Mouse (Mus musculus) embryonic facial prominence, embryonic 14.5 days (tissue): Measurements from ENCODE around the gene Ncbp3. TPM values are rescaled to one million over a fixed set of nuclear protein-coding genes. Genes with fewer than 3 reads are reported as not detected.
A peak's percentile ranks its signal among the peaks of the same experiment; 100 is the strongest.

ENCODE experiments used
- ATAC-seq: fragments of 200-750 bp; cut with Nextera tagmentation; 2 replicates; pipeline ENCODE4 v1.8.0; 2017; ENCODE audit warnings: low read depth, moderate number of reproducible peaks, moderate TSS enrichment
- DNase-seq: peaks from one replicate; pipeline ENCODE4 v3.0.0-alpha.2; 2015; ENCODE audit warnings: low spot score
- H3K27ac ChIP-seq: fragments of 300-500 bp; sonication (generic); replicated peaks from 2 replicates; pipeline ENCODE4 v1.5.1; 2014; ENCODE audit warnings: low read depth, mild to moderate bottlenecking, low read length, moderate library complexity
- H3K27me3 ChIP-seq: fragments of 300-500 bp; sonication (generic); replicated peaks from 2 replicates; pipeline ENCODE4 v1.6.1; 2014; ENCODE audit warnings: low read length; ENCODE audit not compliant: control insufficient read depth, insufficient read depth
- H3K36me3 ChIP-seq: fragments of 300-500 bp; sonication (generic); 2 replicates; pipeline ENCODE4 v1.6.1; 2014; ENCODE audit warnings: low read length, mixed read lengths; ENCODE audit not compliant: control insufficient read depth, insufficient read depth
- H3K4me1 ChIP-seq: fragments of 300-500 bp; sonication (generic); 2 replicates; pipeline ENCODE4 v1.6.1; 2014; ENCODE audit warnings: antibody characterized with exemption, low read length; ENCODE audit not compliant: control insufficient read depth, insufficient read depth
- H3K4me2 ChIP-seq: fragments of 300-500 bp; sonication (generic); 2 replicates; pipeline ENCODE4 v1.6.1; 2014; ENCODE audit warnings: low read depth, mild to moderate bottlenecking, low read length, moderate library complexity, mixed read lengths
- H3K4me3 ChIP-seq: fragments of 300-500 bp; sonication (generic); 2 replicates; pipeline ENCODE4 v1.5.1; 2014; ENCODE audit warnings: low read depth, mild to moderate bottlenecking, low read length
- H3K9ac ChIP-seq: fragments of 300-500 bp; sonication (generic); 2 replicates; pipeline ENCODE4 v1.6.1; 2014; ENCODE audit warnings: low read depth, mild to moderate bottlenecking, low read length, moderate library complexity, mixed read lengths
- H3K9me3 ChIP-seq: fragments of 300-500 bp; sonication (generic); 2 replicates; pipeline ENCODE4 v1.6.1; 2016; ENCODE audit warnings: low read length; ENCODE audit not compliant: control insufficient read depth
- WGBS: fragments of 180-500 bp; shearing (Covaris S2); extraction: QIAGEN DNeasy Blood & Tissue Kit; methylation state at CpG from one replicate; pipeline ENCODE4 v1.1.7; 2014; 5-methylcytosine and 5-hydroxymethylcytosine counted together
- polyA plus RNA-seq: library from polyadenylated mRNA; unstranded; fragments of >200 nt; fragmentation: Nextera tagmentation; extraction: Ambion mirVana; gene quantifications from 2 replicates; pipeline ENCODE4 v1.2.1, GENCODE M21; 2014

Ncbp3 gene
- polyA plus RNA-seq, 1 experiment from 2014 or later = 9.5 TPM

DNA sequence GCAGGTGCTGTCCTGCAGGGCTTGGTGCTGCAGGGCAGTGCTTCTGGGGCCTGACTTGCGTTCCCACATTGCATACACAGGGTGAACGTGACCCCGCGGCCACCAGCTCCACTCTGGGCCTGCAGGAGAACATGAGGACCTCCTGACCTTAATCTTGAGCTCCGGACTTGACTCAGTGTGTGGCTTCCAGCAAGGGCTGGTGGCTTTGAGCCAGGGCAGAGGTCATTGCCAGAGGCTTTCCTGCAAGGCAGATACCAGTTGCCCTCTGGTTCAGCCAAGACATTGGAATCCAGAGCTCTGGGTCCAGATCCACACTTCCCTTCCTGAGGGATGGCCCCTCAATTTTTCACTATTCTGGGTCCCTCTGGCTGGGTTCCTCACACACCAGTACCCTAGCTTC, 33.6 kb upstream of the Ncbp3 start:
- no peak overlapping the region for H3K4me3 ChIP-seq
- H3K4me2 ChIP-seq = no peak overlapping the region
- H3K27me3 ChIP-seq = no peaks in the 10 kb centered on the region; the same call in 1 of the 2 replicates
- no peak overlapping the region for H3K27ac ChIP-seq
- WGBS = 81% methylated on average over 5 of the region's 5 CpGs
- DNase-seq = no peak
- H3K9me3 ChIP-seq = no peaks in the 10 kb centered on the region
- H3K36me3 ChIP-seq = no peaks in the 10 kb centered on the region
- no peak for ATAC-seq
- H3K4me1 ChIP-seq = no peaks in the 10 kb centered on the region
- no peak overlapping the region for H3K9ac ChIP-seq

DNA sequence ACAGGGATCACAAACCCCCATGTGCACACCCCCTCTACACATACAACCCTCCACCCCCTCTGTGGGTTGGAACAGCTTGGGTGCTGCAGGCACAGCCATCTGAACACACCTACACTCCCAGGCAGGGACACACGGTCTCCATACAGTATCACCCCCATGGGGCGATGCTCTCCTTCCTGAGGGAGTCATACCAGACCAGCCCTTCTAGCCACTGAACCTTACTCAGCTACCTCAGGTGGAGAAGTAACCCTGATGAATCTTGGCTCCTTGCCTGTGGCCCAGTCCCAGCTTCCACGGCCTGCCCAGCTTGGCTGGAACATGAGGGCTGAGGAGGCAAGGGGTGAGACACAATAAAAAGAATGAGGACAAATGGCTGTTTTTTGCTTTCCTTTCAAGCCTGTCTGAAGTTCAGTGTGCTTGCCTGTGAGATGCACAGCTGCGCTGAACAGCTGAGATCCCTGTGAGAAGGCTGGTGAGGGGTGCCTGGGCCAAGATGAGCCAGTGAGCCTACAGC, 32.7 kb upstream of the Ncbp3 start:
- no peak overlapping the region for H3K27ac ChIP-seq
- H3K36me3 ChIP-seq = no peaks in the 10 kb centered on the region
- no peak overlapping the region for H3K4me2 ChIP-seq
- H3K27me3 ChIP-seq = peaks cover 7% of the 10 kb centered on the region
- DNase-seq (peak; percentile 37), ATAC-seq (no peak)
- H3K9ac ChIP-seq = no peak overlapping the region
- H3K4me1 ChIP-seq = no peaks in the 10 kb centered on the region
- no peaks in the 10 kb centered on the region for H3K9me3 ChIP-seq
- no peak overlapping the region for H3K4me3 ChIP-seq
- WGBS = 65% methylated on average over 4 of the region's 4 CpGs

DNA sequence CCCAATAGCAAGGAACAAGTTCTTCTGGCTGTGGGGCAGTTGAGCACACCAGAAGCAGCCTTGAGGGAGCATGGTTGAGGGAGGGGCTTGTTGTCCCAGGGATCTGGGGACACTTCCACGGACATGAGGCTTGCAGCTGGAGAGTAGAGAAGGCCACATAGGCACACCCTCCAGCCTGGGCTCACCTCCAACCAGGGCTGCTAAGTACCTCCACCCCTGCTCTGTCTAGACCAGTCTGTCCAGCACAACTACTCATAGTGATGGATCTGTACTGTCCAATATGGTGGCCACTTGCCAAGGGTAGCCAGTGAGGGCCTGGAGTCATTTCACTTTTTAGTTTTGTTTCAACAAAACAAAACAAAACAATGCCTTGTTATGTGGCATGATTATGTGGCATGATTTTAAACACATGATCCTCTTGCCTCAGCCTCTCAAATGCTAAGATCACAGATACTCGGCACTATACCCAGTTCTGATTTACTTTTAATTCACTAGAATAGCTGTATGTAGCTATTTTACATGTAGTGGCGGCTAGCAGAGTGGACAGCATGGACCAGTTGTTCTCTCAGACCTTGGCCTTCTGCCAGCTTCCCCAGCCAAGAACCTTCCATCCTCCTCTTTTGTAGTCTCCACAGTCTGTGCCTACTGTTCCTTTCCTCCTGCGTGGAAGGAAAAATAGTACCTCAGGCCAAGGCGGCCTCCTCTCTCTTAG, 32.0 kb upstream of the Ncbp3 start:
- 67% methylated on average over 5 of the region's 5 CpGs for WGBS
- peaks cover 13% of the 10 kb centered on the region for H3K27me3 ChIP-seq
- ATAC-seq (no peak), DNase-seq (no peak)
- no peak overlapping the region for H3K9ac ChIP-seq
- H3K4me3 ChIP-seq = no peak overlapping the region
- H3K9me3 ChIP-seq = no peaks in the 10 kb centered on the region
- H3K36me3 ChIP-seq = no peaks in the 10 kb centered on the region
- no peak overlapping the region for H3K27ac ChIP-seq
- H3K4me1 ChIP-seq = no peaks in the 10 kb centered on the region
- no peak overlapping the region for H3K4me2 ChIP-seq

DNA sequence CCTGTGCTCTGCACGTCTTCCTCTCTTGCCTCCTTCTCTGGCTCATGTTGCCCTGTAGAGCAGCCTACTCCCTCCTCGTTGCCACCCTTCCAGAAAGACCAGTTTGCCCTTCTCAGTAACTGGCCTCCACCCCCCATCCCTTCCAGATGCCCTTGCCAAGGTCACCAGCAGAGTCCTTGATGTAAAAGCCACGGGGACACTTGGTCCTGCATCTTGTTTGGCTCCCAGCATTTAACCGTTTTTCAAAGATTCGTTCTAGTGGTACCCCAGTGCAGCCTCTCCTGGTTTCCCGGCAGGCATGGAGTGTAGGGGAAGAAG, 31.5 kb upstream of the Ncbp3 start:
- Histone ChIP-seq H3K9ac (no peak overlapping the region), H3K27me3 (peaks cover 13% of the 10 kb centered on the region), H3K36me3 (no peaks in the 10 kb centered on the region), H3K27ac (no peak overlapping the region), H3K4me1 (no peaks in the 10 kb centered on the region), H3K4me3 (no peak overlapping the region), H3K9me3 (no peaks in the 10 kb centered on the region), H3K4me2 (no peak overlapping the region)
- DNase-seq (no peak), ATAC-seq (no peak)
- WGBS = 77% methylated on average over 6 of the region's 6 CpGs

DNA sequence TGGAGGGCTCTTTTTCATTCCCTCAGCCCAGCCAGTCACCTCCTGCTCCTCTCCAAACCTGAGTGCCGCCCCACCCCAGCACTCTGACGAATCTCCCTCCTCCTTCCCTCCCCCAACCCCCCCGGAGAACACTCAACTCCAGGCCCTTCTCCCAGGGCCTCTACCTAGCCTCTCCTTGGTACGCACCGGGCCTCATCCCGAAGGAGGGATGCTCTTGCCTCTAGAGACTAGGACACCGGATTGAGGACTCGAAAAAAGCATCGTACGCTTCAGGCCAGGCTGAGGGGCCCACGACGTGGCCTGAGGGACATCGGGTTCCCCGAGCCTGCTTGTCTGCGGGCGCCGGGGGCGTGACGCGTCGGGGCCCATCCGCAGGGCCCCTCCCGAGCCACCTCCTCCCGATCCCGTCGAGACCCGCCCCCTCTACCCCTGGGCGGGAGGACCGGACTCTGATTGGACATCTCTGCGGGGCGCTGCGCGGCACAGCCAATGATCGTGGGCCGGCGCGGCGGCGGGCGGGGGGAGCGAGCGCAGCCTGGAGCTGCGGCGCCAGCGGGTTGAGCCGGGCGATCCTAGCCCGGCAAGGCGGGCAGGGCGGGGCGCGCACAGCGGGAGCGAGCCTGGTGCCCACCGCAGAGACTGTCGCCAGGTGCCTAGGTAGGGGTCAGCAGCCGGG, 29.0 kb upstream of the Ncbp3 start, which contains the start of gene Camkk1:
Camkk1 (plus strand) TSS at position 538 of the 676 bp plus-strand sequence.
- Histone ChIP-seq H3K36me3 (no peaks in the 10 kb centered on the region), H3K27ac (no peak within 1 kb of the TSS), H3K4me2 (peak within 1 kb of the TSS; percentile 96), H3K4me3 (peak within 1 kb of the TSS; percentile 72), H3K27me3 (peaks cover 13% of the 10 kb centered on the region), H3K9ac (peak within 1 kb of the TSS; percentile 69), H3K4me1 (no peaks in the 10 kb centered on the region), H3K9me3 (no peaks in the 10 kb centered on the region)
- 1% methylated on average over 19 of the region's 57 CpGs for WGBS
- ATAC-seq (peak; percentile 97), DNase-seq (peak; percentile 96)

DNA sequence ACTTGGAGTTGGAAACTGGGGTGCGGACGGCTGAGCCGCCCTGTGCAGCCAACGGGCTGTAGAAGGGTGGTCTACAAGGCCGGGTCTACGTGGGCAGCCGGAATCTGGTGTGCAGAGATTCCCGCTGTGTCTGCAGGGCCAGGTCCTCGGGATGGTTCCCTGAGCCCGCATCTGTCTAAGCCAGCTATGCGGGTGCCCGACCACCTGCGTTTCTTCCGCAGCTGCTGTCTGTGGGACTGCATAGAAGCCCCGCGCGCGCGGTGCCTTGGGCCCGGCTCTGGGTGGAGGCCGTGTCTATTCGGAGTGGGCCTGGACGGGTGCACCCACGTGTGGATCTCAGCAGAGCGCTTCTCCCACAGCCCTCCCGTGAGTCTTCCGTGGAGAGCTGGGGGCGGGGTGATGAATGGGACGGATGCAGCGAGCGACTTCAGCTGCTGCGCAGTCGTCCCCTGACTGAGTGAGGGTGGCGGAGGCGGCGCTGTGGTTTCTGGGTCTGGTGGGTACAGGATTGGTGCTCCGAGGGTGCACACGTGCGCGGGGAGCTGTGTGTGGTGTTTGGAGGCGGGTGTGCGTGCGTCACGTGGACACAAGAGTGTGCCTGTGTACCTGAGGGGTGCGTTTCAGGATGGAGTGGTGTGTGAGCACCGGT, 28.3 kb upstream of the Ncbp3 start:
- DNase-seq = peak; percentile 38
- H3K27ac ChIP-seq = no peak overlapping the region
- H3K9me3 ChIP-seq = no peaks in the 10 kb centered on the region
- H3K4me3 ChIP-seq = peak overlapping the region; percentile 72
- no peaks in the 10 kb centered on the region for H3K4me1 ChIP-seq
- ATAC-seq = peak; percentile 51
- peaks cover 13% of the 10 kb centered on the region for H3K27me3 ChIP-seq
- under 1% methylated on average over 35 of the region's 46 CpGs for WGBS
- H3K36me3 ChIP-seq = no peaks in the 10 kb centered on the region
- H3K4me2 ChIP-seq = peak overlapping the region; percentile 96
- peak overlapping the region; percentile 69 for H3K9ac ChIP-seq

DNA sequence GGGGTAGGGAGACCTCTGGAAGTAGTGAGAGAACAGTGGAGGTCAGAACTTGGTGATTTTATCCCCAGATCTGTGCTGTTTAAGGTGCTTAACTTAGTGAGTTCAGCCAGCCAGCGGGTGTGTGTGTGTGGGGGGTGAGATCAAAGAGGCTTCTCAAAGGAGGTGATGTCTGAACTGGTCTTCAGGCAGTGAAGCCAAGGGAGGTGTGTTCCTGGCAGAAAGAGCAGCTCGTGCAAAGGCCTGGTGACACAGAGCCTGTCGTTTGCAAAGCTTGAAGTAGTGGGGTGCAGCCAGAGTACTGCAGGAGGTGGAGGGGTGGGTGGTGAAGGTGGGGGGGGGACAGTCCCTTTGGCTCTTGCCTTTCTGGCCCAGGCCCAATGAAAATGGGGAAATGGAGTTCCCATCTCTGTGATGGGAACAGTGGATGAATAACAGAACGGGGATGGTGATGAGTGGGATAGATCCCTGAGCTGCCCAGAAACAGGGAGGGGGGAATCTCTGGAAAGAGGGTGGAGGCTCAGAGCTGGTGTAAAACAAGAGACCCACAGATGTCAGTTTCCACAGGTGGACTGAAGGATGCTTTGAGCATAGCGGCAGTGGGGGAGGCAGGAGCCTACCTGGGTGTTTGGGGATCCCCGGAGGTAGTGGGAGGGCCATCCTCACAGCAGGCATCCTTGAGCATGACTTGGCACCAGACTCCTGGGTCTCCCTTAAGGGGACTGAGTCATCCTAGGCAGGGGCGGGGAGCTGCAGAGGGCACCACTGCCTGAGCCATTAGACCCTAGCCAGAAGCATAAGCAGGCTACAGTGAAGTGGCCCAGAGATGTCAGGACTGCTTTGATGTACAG, 26.4 kb upstream of the Ncbp3 start:
- no peak overlapping the region for H3K9ac ChIP-seq
- H3K36me3 ChIP-seq = no peaks in the 10 kb centered on the region
- no peak overlapping the region for H3K4me3 ChIP-seq
- peaks cover 13% of the 10 kb centered on the region for H3K27me3 ChIP-seq
- H3K27ac ChIP-seq = no peak overlapping the region
- ATAC-seq (no peak), DNase-seq (no peak)
- H3K9me3 ChIP-seq = no peaks in the 10 kb centered on the region
- no peaks in the 10 kb centered on the region for H3K4me1 ChIP-seq
- WGBS = 55% methylated on average over 6 of the region's 7 CpGs
- no peak overlapping the region for H3K4me2 ChIP-seq

DNA sequence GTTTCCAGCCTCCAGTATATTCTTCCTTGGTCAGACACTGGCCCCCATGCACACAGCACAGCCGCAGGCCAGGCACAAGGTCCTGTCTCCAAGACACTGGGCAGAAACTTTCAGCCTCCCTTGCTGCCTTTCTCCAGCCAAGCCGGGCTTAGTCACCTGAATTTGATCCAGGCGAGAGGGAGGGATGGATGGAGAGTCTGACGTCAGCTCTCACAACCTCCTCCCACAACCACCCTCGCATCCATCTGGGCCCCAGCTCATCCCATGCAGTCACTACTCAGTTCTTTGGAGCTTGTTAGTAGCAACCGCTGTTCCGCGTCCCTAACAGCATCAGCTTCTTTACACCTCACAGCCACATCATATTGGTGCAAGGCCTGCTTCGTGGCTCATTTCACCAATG, 24.5 kb upstream of the Ncbp3 start:
- Histone ChIP-seq H3K36me3 (no peaks in the 10 kb centered on the region), H3K4me3 (no peak overlapping the region), H3K4me1 (no peaks in the 10 kb centered on the region), H3K9ac (no peak overlapping the region), H3K27me3 (peaks cover 13% of the 10 kb centered on the region), H3K9me3 (no peaks in the 10 kb centered on the region), H3K27ac (no peak overlapping the region; the same call in 1 of the 2 replicates), H3K4me2 (no peak overlapping the region)
- WGBS = 45% methylated on average over 8 of the region's 9 CpGs
- DNase-seq = peak; percentile 59
- ATAC-seq = no peak; the same call in 1 of the 2 replicates
